Mouse (Mus musculus) adipocyte (in vitro differentiated cells): ENCODE data around the gene Rimklb.

ENCODE experiments used
- DNase-seq: peaks from one replicate; pipeline ENCODE4 v3.0.0-alpha.2; 2016; ENCODE audit warnings: low spot score

Rimklb gene

DNA sequence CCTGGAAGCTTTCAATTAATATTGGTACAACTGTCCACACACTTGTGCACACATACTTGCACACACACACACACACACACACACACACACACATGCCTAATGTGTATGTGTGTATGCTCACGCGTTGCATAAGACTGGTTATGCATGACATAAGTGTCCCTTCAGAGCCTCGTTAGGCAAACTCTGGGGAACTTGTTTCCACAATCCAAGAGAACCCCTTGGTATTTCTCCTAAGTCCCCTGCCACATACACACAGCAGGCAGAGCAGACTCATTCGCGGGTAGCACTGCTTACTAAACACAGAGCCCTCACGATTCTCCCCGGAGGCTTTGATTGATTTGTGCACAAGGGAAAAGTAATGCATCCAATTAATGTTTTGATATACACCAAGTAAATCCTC is 81.5 kb downstream of the Rimklb start:
- no peak for DNase-seq

DNA sequence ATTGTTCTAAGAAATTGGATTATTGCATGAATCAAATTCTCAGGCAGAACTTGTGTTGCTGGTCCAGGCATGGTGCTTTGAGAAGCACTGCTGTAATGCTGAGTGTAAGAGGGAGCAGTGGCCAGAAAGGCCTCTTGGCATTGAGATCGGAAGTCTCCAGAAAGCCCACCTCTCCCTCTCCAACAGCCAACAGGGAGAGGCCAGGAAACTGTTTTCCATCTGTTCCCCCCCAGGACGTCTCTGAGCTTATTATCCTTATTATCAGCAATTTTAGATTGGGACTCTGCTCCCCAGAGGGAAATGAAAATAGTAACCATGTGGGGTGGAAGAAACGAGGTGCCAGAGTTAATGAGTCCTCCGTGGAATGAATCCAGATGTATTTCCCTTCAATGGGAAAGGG is 82.2 kb downstream of the Rimklb start:
- no peak for DNase-seq

DNA sequence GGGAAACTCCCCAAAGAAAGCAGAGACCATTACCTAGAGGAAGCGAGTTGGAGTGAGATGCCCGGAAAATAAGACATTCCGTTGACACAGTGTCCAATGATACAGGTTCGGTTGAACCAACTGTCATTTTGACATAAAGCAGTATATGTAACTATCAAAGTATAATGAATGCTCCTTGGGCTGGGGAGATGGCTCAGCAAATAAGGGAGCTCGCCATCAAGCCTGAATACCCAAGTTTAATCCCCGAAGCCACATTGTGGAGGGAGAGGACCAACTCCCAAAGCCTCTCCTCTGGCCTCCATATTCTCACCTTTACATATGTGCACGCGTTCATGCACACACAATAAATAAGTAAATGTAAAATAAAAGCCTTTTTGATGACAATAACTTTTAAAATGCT is 87.3 kb downstream of the Rimklb start:
- DNase-seq, result no peak

DNA sequence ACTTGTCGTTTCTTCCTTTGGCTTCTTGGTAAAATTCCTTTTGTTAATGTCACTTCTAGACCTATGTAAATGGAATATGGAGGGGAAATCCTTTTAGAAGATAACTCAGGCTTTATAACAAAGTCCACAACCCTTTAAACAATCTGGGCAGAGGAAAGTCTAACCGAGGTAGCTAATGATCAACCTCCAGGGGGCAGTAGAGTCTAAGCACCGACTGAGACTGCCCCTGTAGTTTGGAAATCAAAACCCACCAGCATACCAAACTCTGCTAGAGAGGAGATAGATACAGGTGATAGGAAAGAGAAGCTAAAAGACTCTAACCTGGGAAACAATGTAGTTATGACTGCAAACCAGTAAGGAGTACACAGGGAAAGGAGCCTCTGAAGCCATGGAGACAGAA is 96.3 kb downstream of the Rimklb start:
- peak; percentile 21 for DNase-seq

DNA sequence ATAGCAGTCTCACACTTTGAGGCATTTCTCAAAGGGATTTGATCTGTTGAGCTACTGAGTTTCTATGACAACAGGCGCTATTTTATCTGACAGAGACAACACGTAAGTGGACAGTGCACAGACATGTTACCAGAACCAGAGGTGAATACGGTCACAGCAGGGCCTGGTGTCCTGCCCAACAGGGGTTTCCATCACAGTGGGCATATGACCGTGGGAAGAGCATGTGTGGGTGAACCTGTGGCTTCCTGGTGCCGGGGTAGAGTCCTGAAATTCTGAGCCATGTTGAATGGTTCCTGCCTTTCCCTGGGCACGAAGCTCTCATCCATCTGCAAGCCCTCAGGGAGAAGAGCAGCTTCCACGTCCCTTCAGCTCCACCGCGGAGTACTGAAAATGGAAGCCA is 98.3 kb downstream of the Rimklb start:
- DNase-seq, result no peak
